10 mouse cellular contexts compared by ENCODE assay signal in the genomic region with DNA sequence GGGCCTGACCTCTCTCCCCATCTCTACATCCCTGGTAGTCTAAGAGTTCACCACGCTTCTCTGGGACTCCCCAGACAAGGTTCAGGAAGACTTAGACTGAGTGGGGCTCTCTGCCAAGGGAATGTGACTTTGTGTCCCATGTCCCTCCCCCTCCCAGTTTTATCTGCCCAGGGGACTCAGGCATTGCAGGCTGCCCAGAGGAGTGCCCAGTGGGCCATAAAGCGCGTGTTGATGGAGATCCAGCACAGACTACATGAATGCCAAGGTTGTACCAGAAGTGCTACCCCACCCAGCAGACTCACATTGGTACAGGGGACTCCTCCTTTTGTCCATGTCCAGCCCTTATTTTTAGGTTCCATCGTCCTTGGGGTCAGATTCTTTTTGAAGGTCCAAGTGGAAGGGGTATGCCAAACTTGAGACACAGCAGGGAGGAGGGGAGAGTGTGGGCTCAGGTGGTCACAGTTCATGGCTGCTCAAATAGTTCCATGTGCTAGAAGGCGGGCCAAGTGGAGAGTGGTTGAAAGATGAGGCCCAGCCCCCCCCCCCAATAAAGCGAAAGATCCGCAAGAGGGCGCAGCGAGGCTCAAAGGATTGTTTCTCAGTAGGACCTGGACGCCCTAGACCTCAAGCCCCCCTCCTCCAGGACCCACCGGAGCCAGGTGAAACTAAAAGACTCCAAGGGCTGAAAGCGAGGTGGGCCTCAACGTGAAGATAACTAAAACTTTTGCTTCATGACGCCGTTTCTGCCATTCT. TPM values are rescaled to one million over a fixed set of nuclear protein-coding genes. Genes with fewer than 3 reads are reported as not detected.
DNase-seq lines count a peak whose midpoint lies in the region; ATAC-seq lines count a peak whose summit lies in the region.
"Had no signal": no experiment of that assay in that cellular context is flagged by ENCODE, and none has a peak within 500 bp of the region (broad histone marks: within the 10 kb centered on the region; RNA-seq: fewer than 3 reads in every experiment).

No protein-coding gene starts in this region.

- H3K4me3 ChIP-seq in liver, embryonic 13.5 days (replicated peaks) = no peak overlapping the region
- no peak overlapping the region for H3K4me3 ChIP-seq in hindbrain, embryonic 11.5 days (ENCODE audit: low read depth, low read length)
- 0 out of 2 replicates have a peak overlapping the region, but pooled peaks have one; percentile 14 for H3K4me3 ChIP-seq in neural tube, embryonic 13.5 days

- H3K36me3 ChIP-seq in liver, embryonic 13.5 days = no peaks in the 10 kb centered on the region
- H3K36me3 ChIP-seq in hindbrain, embryonic 11.5 days (ENCODE audit: control insufficient read depth, insufficient read depth, low read length) = no peaks in the 10 kb centered on the region
- H3K36me3 ChIP-seq in neural tube, embryonic 13.5 days = no peaks in the 10 kb centered on the region

- peaks cover 5% of the 10 kb centered on the region for H3K4me1 ChIP-seq in liver, embryonic 13.5 days (replicated peaks)
- H3K4me1 ChIP-seq in hindbrain, embryonic 11.5 days (replicated peaks; ENCODE audit: control insufficient read depth, insufficient read depth, low read length) = no peaks in the 10 kb centered on the region
- peaks cover 26% of the 10 kb centered on the region for H3K4me1 ChIP-seq in neural tube, embryonic 13.5 days (replicated peaks)

- 0 out of 2 replicates have a peak overlapping the region, but pooled peaks have one; percentile 14 for H3K4me2 ChIP-seq in liver, embryonic 13.5 days
- 0 out of 2 replicates have a peak overlapping the region, but pooled peaks have one; percentile 15 for H3K4me2 ChIP-seq in hindbrain, embryonic 11.5 days (replicated peaks; ENCODE audit: low read depth, low read length)
- H3K4me2 ChIP-seq in neural tube, embryonic 13.5 days = peak overlapping the region; percentile 39

- no peaks in the 10 kb centered on the region for H3K9me3 ChIP-seq in liver, embryonic 13.5 days (replicated peaks)
- H3K9me3 ChIP-seq in hindbrain, embryonic 11.5 days (ENCODE audit: control insufficient read depth, low read length) = no peaks in the 10 kb centered on the region
- H3K9me3 ChIP-seq in neural tube, embryonic 13.5 days = no peaks in the 10 kb centered on the region

- no peak overlapping the region for H3K27ac ChIP-seq in liver, embryonic 13.5 days
- no peak overlapping the region for H3K27ac ChIP-seq in hindbrain, embryonic 11.5 days (ENCODE audit: low read depth, low read length)
- H3K27ac ChIP-seq in neural tube, embryonic 13.5 days (replicated peaks) = no peak overlapping the region

- peak; percentile 65 for DNase-seq in adrenal gland, postnatal 10 days
- no peak for DNase-seq in adrenal gland, postnatal 25 days
- DNase-seq in liver, embryonic 13.5 days = no peak
- no peak for DNase-seq in liver
- DNase-seq in hindbrain, embryonic 11.5 days (ENCODE audit: low spot score) = peak; percentile 31
- no peak for DNase-seq in yolk sac, embryonic 10.5 days (ENCODE audit: low spot score)

- H3K27me3 ChIP-seq in liver, embryonic 13.5 days = peaks cover 84% of the 10 kb centered on the region
- H3K27me3 ChIP-seq in hindbrain, embryonic 11.5 days (ENCODE audit: control insufficient read depth, insufficient read depth, low read length) = peaks cover 35% of the 10 kb centered on the region
- H3K27me3 ChIP-seq in neural tube, embryonic 13.5 days = peaks cover 86% of the 10 kb centered on the region

- no peak overlapping the region for H3K9ac ChIP-seq in liver, embryonic 13.5 days
- H3K9ac ChIP-seq in hindbrain, embryonic 11.5 days (ENCODE audit: low read depth, low read length) = no peak overlapping the region
- H3K9ac ChIP-seq in neural tube, embryonic 13.5 days = peak overlapping the region; percentile 34; the same call in 1 of the 2 replicates

- ATAC-seq in liver, embryonic 13.5 days (ENCODE audit: low read depth) = no peak
- ATAC-seq in hindbrain, embryonic 11.5 days (ENCODE audit: low FRiP score) = peak; percentile 34; the same call in 1 of the 2 replicates
- ATAC-seq in neural tube, embryonic 13.5 days (ENCODE audit: low read depth) = no peak; the same call in 1 of the 2 replicates
- ATAC-seq in megakaryocyte progenitor cell, adult 5-6 weeks (replicated peaks; ENCODE audit: poor library complexity) = no peak

- 27% methylated on average over 15 of the region's 15 CpGs for WGBS in liver, embryonic 13.5 days (ENCODE audit: insufficient replicate concordance)
- 29% methylated on average over 15 of the region's 15 CpGs for WGBS in hindbrain, embryonic 11.5 days
- 30% methylated on average over 15 of the region's 15 CpGs for WGBS in neural tube, embryonic 13.5 days

RNA-seq across cellular contexts. Expression of a gene that starts 1.1 kb away (rescaled TPM):
- total RNA-seq in adrenal gland, postnatal 10 days (2021) = not detected
- not detected in 2 replicates for total RNA-seq in adrenal gland, postnatal 25 days (2021)
- polyA plus RNA-seq in liver, embryonic 13.5 days (2015; fragmentation: Nextera tagmentation; extraction: Ambion mirVana) = not detected in 2 replicates
- 1.9 and 3.3 TPM in 2 replicates for polyA plus RNA-seq in hindbrain, embryonic 11.5 days (2014; fragmentation: Nextera tagmentation; extraction: Ambion mirVana)
- polyA plus RNA-seq in neural tube, embryonic 13.5 days (2015; fragmentation: Nextera tagmentation; extraction: Ambion mirVana) = 6.6 and 7.1 TPM in 2 replicates
- not detected in 2 replicates for total RNA-seq in megakaryocyte progenitor cell, adult 5-6 weeks (2015)
- total RNA-seq in megakaryocyte progenitor cell, adult 5-6 weeks (2017) = not detected in 2 replicates
- total RNA-seq: adrenal gland, postnatal 4 days had no signal

RNA-seq across cellular contexts. Expression of a gene that starts 6.2 kb away (rescaled TPM):
- under 1 TPM; 0.27 to 0.97 TPM for total RNA-seq in adrenal gland, postnatal 10 days (2021)
- not detected in 2 replicates for total RNA-seq in adrenal gland, postnatal 25 days (2021)
- 0.13 TPM in 1 of 2 replicates, not detected in the other for polyA plus RNA-seq in liver, embryonic 13.5 days (2015; fragmentation: Nextera tagmentation; extraction: Ambion mirVana)
- 0.47 TPM in 1 of 2 replicates, not detected in the other for polyA plus RNA-seq in hindbrain, embryonic 11.5 days (2014; fragmentation: Nextera tagmentation; extraction: Ambion mirVana)
- 0.31 and 0.62 TPM in 2 replicates for polyA plus RNA-seq in neural tube, embryonic 13.5 days (2015; fragmentation: Nextera tagmentation; extraction: Ambion mirVana)
- not detected in 2 replicates for total RNA-seq in megakaryocyte progenitor cell, adult 5-6 weeks (2015)
- total RNA-seq in megakaryocyte progenitor cell, adult 5-6 weeks (2017) = not detected in 2 replicates
- total RNA-seq: layer of hippocampus, postnatal 25 days had no signal

RNA-seq across cellular contexts. Expression of a gene that starts 20.3 kb away (rescaled TPM):
- under 1 TPM in 1 of 2 experiments, not detected in 1; 0.30 TPM for total RNA-seq in adrenal gland, postnatal 10 days (2021)
- not detected in 2 replicates for total RNA-seq in adrenal gland, postnatal 25 days (2021)
- 0.34 and 0.70 TPM in 2 replicates for polyA plus RNA-seq in liver, embryonic 13.5 days (2015; fragmentation: Nextera tagmentation; extraction: Ambion mirVana)
- polyA plus RNA-seq in hindbrain, embryonic 11.5 days (2014; fragmentation: Nextera tagmentation; extraction: Ambion mirVana) = 0.73 and 1.0 TPM in 2 replicates
- polyA plus RNA-seq in neural tube, embryonic 13.5 days (2015; fragmentation: Nextera tagmentation; extraction: Ambion mirVana) = 0.57 and 1.7 TPM in 2 replicates
- total RNA-seq in megakaryocyte progenitor cell, adult 5-6 weeks (2015) = not detected in 2 replicates
- not detected in 2 replicates for total RNA-seq in megakaryocyte progenitor cell, adult 5-6 weeks (2017)
- total RNA-seq: layer of hippocampus, postnatal 25 days had no signal

RNA-seq across cellular contexts. Expression of a gene that starts 27.9 kb away (rescaled TPM):
- 10 to 100 TPM in 1 of 2 experiments, 1 to 10 TPM in 1; 2.4 to 10.1 TPM for total RNA-seq in adrenal gland, postnatal 10 days (2021)
- total RNA-seq in adrenal gland, postnatal 25 days (2021) = 0.67 and 0.73 TPM in 2 replicates
- 0.12 TPM in 1 of 2 replicates, not detected in the other for polyA plus RNA-seq in liver, embryonic 13.5 days (2015; fragmentation: Nextera tagmentation; extraction: Ambion mirVana)
- 10.0 and 14.7 TPM in 2 replicates for polyA plus RNA-seq in hindbrain, embryonic 11.5 days (2014; fragmentation: Nextera tagmentation; extraction: Ambion mirVana)
- 62.4 and 73.8 TPM in 2 replicates for polyA plus RNA-seq in neural tube, embryonic 13.5 days (2015; fragmentation: Nextera tagmentation; extraction: Ambion mirVana)
- not detected in 2 replicates for total RNA-seq in megakaryocyte progenitor cell, adult 5-6 weeks (2015)
- not detected in 2 replicates for total RNA-seq in megakaryocyte progenitor cell, adult 5-6 weeks (2017)

RNA-seq across cellular contexts. Expression of a gene that starts 29.5 kb away (rescaled TPM):
- total RNA-seq in adrenal gland, postnatal 10 days (2021) = 10 to 100 TPM; 90.6 to 91.7 TPM
- total RNA-seq in adrenal gland, postnatal 25 days (2021) = 89.9 and 96.0 TPM in 2 replicates
- 101 and 109 TPM in 2 replicates for polyA plus RNA-seq in liver, embryonic 13.5 days (2015; fragmentation: Nextera tagmentation; extraction: Ambion mirVana)
- polyA plus RNA-seq in hindbrain, embryonic 11.5 days (2014; fragmentation: Nextera tagmentation; extraction: Ambion mirVana) = 132 and 134 TPM in 2 replicates
- 108 and 115 TPM in 2 replicates for polyA plus RNA-seq in neural tube, embryonic 13.5 days (2015; fragmentation: Nextera tagmentation; extraction: Ambion mirVana)
- 79.1 and 84.7 TPM in 2 replicates for total RNA-seq in megakaryocyte progenitor cell, adult 5-6 weeks (2015)
- 160 and 176 TPM in 2 replicates for total RNA-seq in megakaryocyte progenitor cell, adult 5-6 weeks (2017)

Comparison
In these comparisons a context has a peak if more than half of its experiments do, and no peak if none do; other contexts are left out.
1. DNase-seq: peak in adrenal gland, postnatal 10 days (single experiment) and hindbrain, embryonic 11.5 days (single experiment); none in adrenal gland, postnatal 25 days (single experiment), liver, embryonic 13.5 days (single experiment), liver (single experiment) and yolk sac, embryonic 10.5 days (single experiment).
2. Peak in every context shown above with its lines, with median percentiles within 50 percentile points of each other: H3K4me2 ChIP-seq.